19 mouse cellular contexts compared by ENCODE assay signal in genomic region chr1:154605601-154606000, GRCm38 (mm10).
DNase-seq lines count a peak whose midpoint lies in the region; ATAC-seq lines count a peak whose summit lies in the region.
"Had no signal": no experiment of that assay in that cellular context is flagged by ENCODE, and none has a peak within 500 bp of the region (broad histone marks: within the 10 kb centered on the region; RNA-seq: fewer than 3 reads in every experiment).

No protein-coding gene starts in this region.

- no peaks in the 10 kb centered on the region for H3K27me3 ChIP-seq in liver, embryonic 12.5 days (replicated peaks)
- H3K27me3 ChIP-seq: embryonic facial prominence, embryonic 12.5 days; hindbrain, embryonic 12.5 days had no signal

- no peak overlapping the region for H3K27ac ChIP-seq in liver, embryonic 12.5 days
- H3K27ac ChIP-seq: embryonic facial prominence, embryonic 12.5 days; hindbrain, embryonic 12.5 days had no signal

- no peak overlapping the region for H3K4me2 ChIP-seq in liver, embryonic 12.5 days
- H3K4me2 ChIP-seq: embryonic facial prominence, embryonic 12.5 days; hindbrain, embryonic 12.5 days had no signal

- 74% methylated on average over 2 of the region's 2 CpGs for WGBS in liver, embryonic 12.5 days (ENCODE audit: insufficient replicate concordance)

- ATAC-seq in liver, embryonic 12.5 days: no peak
- ATAC-seq: forebrain, embryonic 16.5 days; hindbrain, embryonic 16.5 days; inflammation-experienced regulatory T-cells, adult 6 months; intestine, postnatal 0 days had no signal

- H3K9ac ChIP-seq in liver, embryonic 12.5 days: no peak overlapping the region
- H3K9ac ChIP-seq: embryonic facial prominence, embryonic 12.5 days; hindbrain, embryonic 12.5 days had no signal

- H3K4me1 ChIP-seq in liver, embryonic 12.5 days: no peaks in the 10 kb centered on the region
- H3K4me1 ChIP-seq: embryonic facial prominence, embryonic 12.5 days had no signal

- intact Hi-C loops in left cerebral cortex, postnatal 10 days (cut with DNase I): no loop called here

- no peaks in the 10 kb centered on the region for H3K36me3 ChIP-seq in liver, embryonic 12.5 days
- H3K36me3 ChIP-seq: embryonic facial prominence, embryonic 12.5 days; hindbrain, embryonic 12.5 days had no signal

- no peak overlapping the region for H3K4me3 ChIP-seq in liver, embryonic 12.5 days
- H3K4me3 ChIP-seq: embryonic facial prominence, embryonic 12.5 days; hindbrain, embryonic 12.5 days had no signal

- H3K9me3 ChIP-seq in liver, embryonic 12.5 days (replicated peaks): no peaks in the 10 kb centered on the region
- H3K9me3 ChIP-seq: embryonic facial prominence, embryonic 12.5 days; hindbrain, embryonic 12.5 days had no signal

- DNase-seq in cerebellum, adult 11 months: peak; percentile 24
- DNase-seq in cerebellum, adult 18-20 months: peak; percentile 50 to 55
- DNase-seq in cerebellum, adult 9-11 months: peak; percentile 47
- peak; percentile 62 to 66 for DNase-seq in cerebellum, postnatal 36 days
- no peak for DNase-seq in left cerebral cortex, postnatal 10 days (ENCODE audit: extremely low spot score in 1 of 2, low spot score in 2 of 2)
- no peak for DNase-seq in gastrocnemius, adult 8-10 months (ENCODE audit: low spot score in 2 of 2)
- DNase-seq: adrenal gland, adult 2 months; adrenal gland, postnatal 36 days; gastrocnemius, postnatal 25 days; heart, postnatal 10 days; heart, postnatal 4 days; kidney, adult 8-10 months had no signal

Comparison
In these comparisons a context has a peak if more than half of its experiments do, and no peak if none do; other contexts are left out.
1. DNase-seq: peak in cerebellum, adult 11 months (single experiment), cerebellum, adult 18-20 months (2 of 2), cerebellum, adult 9-11 months (single experiment) and cerebellum, postnatal 36 days (2 of 2); none in left cerebral cortex, postnatal 10 days (0 of 2) and gastrocnemius, adult 8-10 months (0 of 2).